Mouse (Mus musculus) skeletal muscle tissue, postnatal 0 days (tissue): ENCODE data around the gene Fzd9. TPM values are rescaled to one million over a fixed set of nuclear protein-coding genes. Genes with fewer than 3 reads are reported as not detected.

ENCODE experiments used
- microRNA-seq, 2 experiments: library from miRNA; unstranded; fragments of <30 nt; microRNA quantifications; one replicate each; pipeline ENCODE4; 2016
- polyA plus RNA-seq: library from polyadenylated mRNA; unstranded; fragments of >200 nt; fragmentation: Nextera tagmentation; extraction: Ambion mirVana; gene quantifications from 2 replicates; pipeline ENCODE4 v1.2.1, GENCODE M21; 2015

Fzd9 gene
- 24.7 and 25.4 TPM in 2 replicates for polyA plus RNA-seq

GRCm38 (mm10) chr5:135251079-135251454 lies at the start of gene Fzd9:
Gene Fzd9, minus strand, starts transcription at chr5:135251230.

Small RNA genes lying within 50 kb of the gene (microRNA-seq; reads per million reads assigned to microRNA genes)
- gene Gm25315 = 0 reads per million in 2 experiments

Other genes starting within 250 kb of the Fzd9 start
- gene Abhd11, start 242.1 kb downstream of the Fzd9 start, polyA plus RNA-seq = 64.2 and 64.4 TPM in 2 replicates
- 1.7 and 1.9 TPM in 2 replicates for gene Stx1a, start 227.7 kb downstream of the Fzd9 start, polyA plus RNA-seq
- 34.0 and 34.2 TPM in 2 replicates for gene Dnajc30, start 187.0 kb downstream of the Fzd9 start, polyA plus RNA-seq
- 38.2 and 48.1 TPM in 2 replicates for gene Bud23, start 186.3 kb downstream of the Fzd9 start, polyA plus RNA-seq
- 2.1 and 2.6 TPM in 2 replicates for gene Vps37d, start 173.0 kb downstream of the Fzd9 start, polyA plus RNA-seq
- gene Mlxipl, start 161.3 kb downstream of the Fzd9 start, polyA plus RNA-seq = 9.6 and 9.8 TPM in 2 replicates
- gene Tbl2, start 101.6 kb downstream of the Fzd9 start, polyA plus RNA-seq = 12.9 and 16.9 TPM in 2 replicates
- gene Bcl7b, start 82.9 kb downstream of the Fzd9 start, polyA plus RNA-seq = 37.1 and 39.5 TPM in 2 replicates
- gene Baz1b, start 64.0 kb downstream of the Fzd9 start, polyA plus RNA-seq = 13.8 and 14.0 TPM in 2 replicates
- not detected in 2 replicates for gene Fkbp6, start 98.8 kb upstream of the Fzd9 start, polyA plus RNA-seq
- gene Trim50, start 102.1 kb upstream of the Fzd9 start, polyA plus RNA-seq = not detected in 2 replicates
- gene Nsun5, start 118.7 kb upstream of the Fzd9 start, polyA plus RNA-seq = 15.5 and 15.6 TPM in 2 replicates
- gene Pom121, start 143.3 kb upstream of the Fzd9 start, polyA plus RNA-seq = 4.6 TPM in 2 replicates